Mouse (Mus musculus): Measurements from ENCODE around the gene Wars2. TPM values are rescaled to one million over a fixed set of nuclear protein-coding genes. Genes with fewer than 3 reads are reported as not detected.

The Wars2 gene
- total RNA-seq, 1 experiment: 4.9 TPM

- DNase-seq (ENCODE audit: low read depth, low spot score): no peak
- in situ Hi-C loops (cut with MboI; ENCODE audit: low sequenced_read_pairs in 2 of 2, unreplicated experiment in 2 of 2): no loop called here
- no peak overlapping the region for H3K27ac ChIP-seq (ENCODE audit: insufficient read depth, low read depth, low read length, poor library complexity, severe bottlenecking)
- H3K9ac ChIP-seq (ENCODE audit: insufficient read depth, low read depth, low read length, poor library complexity, severe bottlenecking): peak overlapping the region; percentile 59
- peak; percentile 63 for TF ChIP-seq ZNF384 (IDR thresholded peaks at IDR 0.05; ENCODE audit: low read depth, low read length)
- no peak for TF ChIP-seq MAFK (IDR thresholded peaks at IDR 0.05; ENCODE audit: insufficient read depth, low read depth, low read length)
- no peaks in the 10 kb centered on the region for H3K36me3 ChIP-seq (ENCODE audit: control insufficient read depth, insufficient read depth, low read length, poor library complexity, severe bottlenecking)
- H3K9me3 ChIP-seq (ENCODE audit: control insufficient read depth, insufficient read depth, low read depth, low read length): no peaks in the 10 kb centered on the region
- H3K4me1 ChIP-seq (ENCODE audit: control insufficient read depth in 2 of 2, insufficient read depth in 2 of 2, low read length in 2 of 2, poor library complexity in 1 of 2): peaks cover 0 to 9% of the 10 kb centered on the region in 2 experiments; a peak in 1 of 4 replicates
- peak overlapping the region; percentile 45 to 68 for H3K4me3 ChIP-seq (ENCODE audit: insufficient read depth in 1 of 2, low read depth in 1 of 2, low read length in 2 of 2, poor library complexity in 1 of 2, severe bottlenecking in 1 of 2)
Measured at GRCm38 (mm10) chr3:99253497-99254451, 112.9 kb downstream of the Wars2 start.

DNA sequence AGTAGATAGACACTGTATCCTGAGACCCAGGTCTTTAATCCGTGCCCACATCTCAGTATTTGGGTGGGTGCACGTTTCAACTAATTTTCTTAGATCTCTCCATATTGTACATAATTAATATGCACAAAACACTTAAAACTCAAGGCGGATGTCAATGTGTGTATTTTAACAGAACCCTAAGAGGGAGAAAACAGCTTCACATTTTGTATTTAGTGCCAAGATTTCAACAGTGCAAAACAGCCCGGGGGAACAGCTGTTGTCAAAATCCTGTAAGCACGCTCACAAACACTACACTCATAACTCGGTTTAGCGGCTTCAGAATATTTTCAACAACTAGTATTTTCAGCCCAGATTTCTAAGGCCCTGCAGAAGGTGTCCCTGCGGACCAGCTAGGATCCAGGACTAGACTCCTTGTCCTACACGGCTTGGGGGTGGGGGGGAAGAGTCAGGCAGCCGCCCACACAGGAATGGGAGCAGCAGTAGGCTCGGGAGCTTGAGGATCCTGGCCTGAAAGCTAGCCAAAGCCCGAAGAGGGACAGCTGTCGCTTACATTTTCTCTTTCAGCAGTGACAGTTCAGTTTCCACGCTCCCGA lies 113.8 kb downstream of the Wars2 start:
- TF ChIP-seq HCFC1 (IDR thresholded peaks at IDR 0.05; ENCODE audit: borderline replicate concordance, insufficient read depth, low read length) (no peak), MAFK (IDR thresholded peaks at IDR 0.05; ENCODE audit: insufficient read depth, low read depth, low read length) (no peak), ZNF384 (IDR thresholded peaks at IDR 0.05; ENCODE audit: low read depth, low read length) (no peak), ZC3H11A (IDR thresholded peaks at IDR 0.05; ENCODE audit: borderline replicate concordance, low read depth, low read length) (no peak), CHD2 (IDR thresholded peaks at IDR 0.05; ENCODE audit: low read depth, low read length) (no peak)

DNA sequence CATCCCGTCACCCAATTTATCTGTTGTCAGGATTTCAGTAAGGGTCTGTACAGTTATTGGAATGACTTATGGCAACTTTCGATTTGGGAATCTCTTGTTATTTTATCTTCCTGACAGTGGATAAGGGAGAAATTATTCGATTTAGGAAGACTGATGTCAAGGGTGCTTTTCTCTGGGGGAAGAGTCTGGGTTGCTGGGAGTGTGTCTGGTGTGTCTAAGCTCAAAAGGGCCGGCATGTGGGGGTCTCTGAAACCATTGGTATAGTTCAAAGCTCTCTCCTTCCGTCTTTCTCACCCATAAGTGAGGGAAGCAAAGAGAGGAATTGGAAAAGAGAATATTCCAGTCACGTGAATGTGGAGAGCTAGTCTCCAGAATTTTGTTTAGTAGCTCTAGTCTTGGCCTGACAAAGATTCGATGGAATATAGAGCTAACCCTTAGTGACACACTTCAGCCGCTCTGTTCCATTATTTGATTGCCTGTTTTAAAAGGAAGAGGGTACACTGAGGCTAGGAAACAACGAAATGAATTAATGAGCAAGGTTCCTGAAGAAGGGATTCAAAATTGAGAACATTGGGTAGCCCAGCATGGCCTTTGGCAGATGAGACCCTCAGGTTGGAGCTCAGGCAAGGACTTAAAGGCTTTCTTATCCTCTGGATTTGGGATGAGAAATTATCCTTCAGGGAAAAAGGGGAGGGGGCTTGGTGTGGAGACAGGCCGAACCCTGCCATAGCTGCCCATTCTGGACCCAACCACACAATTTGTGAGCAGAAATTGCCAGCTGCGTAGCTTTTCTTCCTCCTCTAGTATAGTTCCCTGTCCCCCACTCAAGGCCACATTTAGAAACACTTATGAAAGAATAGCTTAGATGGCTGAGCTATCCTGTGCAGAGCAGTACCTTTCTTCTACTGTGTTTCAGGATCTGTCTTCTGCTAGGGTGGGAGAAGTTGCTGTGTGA lies 114.8 kb downstream of the Wars2 start:
- Histone ChIP-seq H3K9ac (ENCODE audit: insufficient read depth, low read depth, low read length, poor library complexity, severe bottlenecking) (no peak overlapping the region), H3K27ac (ENCODE audit: insufficient read depth, low read depth, low read length, poor library complexity, severe bottlenecking) (no peak overlapping the region), H3K9me3 (ENCODE audit: control insufficient read depth, insufficient read depth, low read depth, low read length) (no peaks in the 10 kb centered on the region), H3K4me1 (ENCODE audit: control insufficient read depth in 2 of 2, insufficient read depth in 2 of 2, low read length in 2 of 2, poor library complexity in 1 of 2) (peaks cover 0 to 9% of the 10 kb centered on the region in 2 experiments; a peak in 1 of 4 replicates), H3K4me3 (ENCODE audit: insufficient read depth in 1 of 2, low read depth in 1 of 2, low read length in 2 of 2, poor library complexity in 1 of 2, severe bottlenecking in 1 of 2) (no peak overlapping the region), H3K36me3 (ENCODE audit: control insufficient read depth, insufficient read depth, low read length, poor library complexity, severe bottlenecking) (no peaks in the 10 kb centered on the region)
- no peak for DNase-seq (ENCODE audit: low read depth, low spot score)
- TF ChIP-seq MAFK (IDR thresholded peaks at IDR 0.05; ENCODE audit: insufficient read depth, low read depth, low read length): no peak
- TF ChIP-seq HCFC1 (IDR thresholded peaks at IDR 0.05; ENCODE audit: borderline replicate concordance, insufficient read depth, low read length): no peak
- no peak for TF ChIP-seq CHD2 (IDR thresholded peaks at IDR 0.05; ENCODE audit: low read depth, low read length)
- no peak for TF ChIP-seq ZNF384 (IDR thresholded peaks at IDR 0.05; ENCODE audit: low read depth, low read length)
- in situ Hi-C loops (cut with MboI; ENCODE audit: low sequenced_read_pairs in 2 of 2, unreplicated experiment in 2 of 2): no loop called here

More for the DNA sequence above, 113.8 kb downstream of the Wars2 start:
- Histone ChIP-seq H3K27ac (ENCODE audit: insufficient read depth, low read depth, low read length, poor library complexity, severe bottlenecking) (no peak overlapping the region), H3K9ac (ENCODE audit: insufficient read depth, low read depth, low read length, poor library complexity, severe bottlenecking) (no peak overlapping the region), H3K9me3 (ENCODE audit: control insufficient read depth, insufficient read depth, low read depth, low read length) (no peaks in the 10 kb centered on the region), H3K4me1 (ENCODE audit: control insufficient read depth in 2 of 2, insufficient read depth in 2 of 2, low read length in 2 of 2, poor library complexity in 1 of 2) (peaks cover 0 to 9% of the 10 kb centered on the region in 2 experiments; a peak in 1 of 4 replicates), H3K36me3 (ENCODE audit: control insufficient read depth, insufficient read depth, low read length, poor library complexity, severe bottlenecking) (no peaks in the 10 kb centered on the region), H3K4me3 (ENCODE audit: insufficient read depth in 1 of 2, low read depth in 1 of 2, low read length in 2 of 2, poor library complexity in 1 of 2, severe bottlenecking in 1 of 2) (no peak overlapping the region)
- no peak for DNase-seq (ENCODE audit: low read depth, low spot score)
- in situ Hi-C loops (cut with MboI; ENCODE audit: low sequenced_read_pairs in 2 of 2, unreplicated experiment in 2 of 2): no loop called here

DNA sequence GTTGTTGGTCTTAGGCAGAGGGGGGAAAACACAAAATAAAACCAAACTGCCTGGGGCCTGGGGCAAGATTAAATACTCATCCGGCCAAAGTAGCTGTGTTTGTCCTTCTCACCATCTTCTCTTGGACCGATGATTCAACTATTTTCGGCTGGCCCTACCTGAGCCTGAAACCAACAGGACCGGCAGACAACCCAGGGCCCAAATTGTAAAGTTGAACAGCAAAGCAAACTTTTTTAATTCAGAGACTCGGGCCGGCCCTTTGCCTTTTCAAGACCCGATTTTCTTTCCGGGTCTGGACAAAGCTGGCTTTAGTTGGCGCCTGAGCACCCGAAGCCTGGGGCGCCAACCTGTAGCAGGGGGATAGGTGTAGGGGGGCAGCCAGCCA lies 115.5 kb downstream of the Wars2 start:
- H3K4me3 ChIP-seq (ENCODE audit: insufficient read depth in 1 of 2, low read depth in 1 of 2, low read length in 2 of 2, poor library complexity in 1 of 2, severe bottlenecking in 1 of 2): no peak overlapping the region
- no peak overlapping the region for H3K9ac ChIP-seq (ENCODE audit: insufficient read depth, low read depth, low read length, poor library complexity, severe bottlenecking)

More for the DNA sequence above, 115.5 kb downstream of the Wars2 start:
- Histone ChIP-seq H3K4me1 (ENCODE audit: control insufficient read depth in 2 of 2, insufficient read depth in 2 of 2, low read length in 2 of 2, poor library complexity in 1 of 2) (peaks cover 0 to 9% of the 10 kb centered on the region in 2 experiments; a peak in 1 of 4 replicates), H3K9me3 (ENCODE audit: control insufficient read depth, insufficient read depth, low read depth, low read length) (no peaks in the 10 kb centered on the region), H3K36me3 (ENCODE audit: control insufficient read depth, insufficient read depth, low read length, poor library complexity, severe bottlenecking) (no peaks in the 10 kb centered on the region), H3K27ac (ENCODE audit: insufficient read depth, low read depth, low read length, poor library complexity, severe bottlenecking) (no peak overlapping the region)
- TF ChIP-seq HCFC1 (IDR thresholded peaks at IDR 0.05; ENCODE audit: borderline replicate concordance, insufficient read depth, low read length) (no peak), MAFK (IDR thresholded peaks at IDR 0.05; ENCODE audit: insufficient read depth, low read depth, low read length) (no peak), ZNF384 (IDR thresholded peaks at IDR 0.05; ENCODE audit: low read depth, low read length) (no peak), ZC3H11A (IDR thresholded peaks at IDR 0.05; ENCODE audit: borderline replicate concordance, low read depth, low read length) (no peak), CHD2 (IDR thresholded peaks at IDR 0.05; ENCODE audit: low read depth, low read length) (no peak)
- no peak for DNase-seq (ENCODE audit: low read depth, low spot score)
- in situ Hi-C loops (cut with MboI; ENCODE audit: low sequenced_read_pairs in 2 of 2, unreplicated experiment in 2 of 2): no loop called here

Measured in ES-E14 (cell line).